Mouse (Mus musculus): ENCODE data around the gene Tox2. TPM values are rescaled to one million over a fixed set of nuclear protein-coding genes. Genes with fewer than 3 reads are reported as not detected.

Tox2 gene
- polyA plus RNA-seq, 1 experiment: 28.1 TPM

- no peak overlapping the region for H3K27ac ChIP-seq (ENCODE audit: insufficient read depth, low read length)
- TF ChIP-seq POLR2A (IDR thresholded peaks at IDR 0.05; ENCODE audit: extremely low read depth, insufficient read depth, low read length): no peak
- TF ChIP-seq CTCF (IDR thresholded peaks at IDR 0.05; ENCODE audit: extremely low read depth, insufficient read depth, low read length): no peak
- H3K4me3 ChIP-seq (ENCODE audit: insufficient read depth, low read length): no peak overlapping the region
- no peaks in the 10 kb centered on the region for H3K4me1 ChIP-seq (ENCODE audit: control insufficient read depth, insufficient read depth, low read length)
Measured at GRCm38 (mm10) chr2:163364785-163365541, 162.0 kb downstream of the Tox2 start.

- no peak for TF ChIP-seq POLR2A (IDR thresholded peaks at IDR 0.05; ENCODE audit: extremely low read depth, insufficient read depth, low read length)
- TF ChIP-seq CTCF (IDR thresholded peaks at IDR 0.05; ENCODE audit: extremely low read depth, insufficient read depth, low read length): no peak
- Histone ChIP-seq H3K4me1 (ENCODE audit: control insufficient read depth, insufficient read depth, low read length) (no peaks in the 10 kb centered on the region), H3K4me3 (ENCODE audit: insufficient read depth, low read length) (no peak overlapping the region), H3K27ac (ENCODE audit: insufficient read depth, low read length) (no peak overlapping the region)
Measured at GRCm38 (mm10) chr2:163370175-163370574, 167.2 kb downstream of the Tox2 start.

- Histone ChIP-seq H3K4me3 (ENCODE audit: insufficient read depth, low read length) (no peak overlapping the region), H3K27ac (ENCODE audit: insufficient read depth, low read length) (no peak overlapping the region), H3K4me1 (ENCODE audit: control insufficient read depth, insufficient read depth, low read length) (no peaks in the 10 kb centered on the region)
- TF ChIP-seq POLR2A (IDR thresholded peaks at IDR 0.05; ENCODE audit: extremely low read depth, insufficient read depth, low read length) (no peak), CTCF (IDR thresholded peaks at IDR 0.05; ENCODE audit: extremely low read depth, insufficient read depth, low read length) (no peak)
Measured at GRCm38 (mm10) chr2:163372627-163373026, 169.7 kb downstream of the Tox2 start.

Other genes with a start within 250 kb of the Tox2 start
- gene Sgk2, start 215.8 kb upstream of the Tox2 start, polyA plus RNA-seq (2012; rRNA removed): 2.4 and 2.8 TPM in 2 replicates
- gene Ift52, start 185.8 kb upstream of the Tox2 start, polyA plus RNA-seq (2012; rRNA removed): 34.0 and 34.2 TPM in 2 replicates
- 2.0 and 2.3 TPM in 2 replicates for gene Mybl2, start 148.4 kb upstream of the Tox2 start, polyA plus RNA-seq (2012; rRNA removed)
- gene Gtsf1l, start 115.3 kb upstream of the Tox2 start, polyA plus RNA-seq (2012; rRNA removed): not detected in 2 replicates
- 0.61 and 0.79 TPM in 2 replicates for gene Jph2, start 194.9 kb downstream of the Tox2 start, polyA plus RNA-seq (2012; rRNA removed)
- gene Oser1, start 221.6 kb downstream of the Tox2 start, polyA plus RNA-seq (2012; rRNA removed): 22.2 and 23.4 TPM in 2 replicates
- gene Gdap1l1, start 235.4 kb downstream of the Tox2 start, polyA plus RNA-seq (2012; rRNA removed): 96.6 and 99.8 TPM in 2 replicates